Mouse (Mus musculus) CH12.LX (cell line): Measurements from ENCODE around the gene Fgfr3.

Experiments
- CHD1 ChIP-seq: IDR thresholded peaks from 2 replicates; pipeline ENCODE4 v1.6.1; 2012; ENCODE audit warnings: low read depth, low read length, improper control_type of control experiment, inconsistent platforms
- CHD2 ChIP-seq: IDR thresholded peaks from 2 replicates; pipeline ENCODE4 v1.6.1; 2011; ENCODE audit warnings: low read length, improper control_type of control experiment
- CTCF ChIP-seq, 2 experiments: IDR thresholded peaks in 1 of 2; conservative IDR thresholded peaks in 1 of 2; 2 replicates each; pipeline ENCODE4 v1.5.1; 2011 to 2012; ENCODE audit warnings: low read depth in 2 of 2, low read length in 2 of 2, improper control_type of control experiment in 1 of 2, inconsistent platforms in 1 of 2, mild to moderate bottlenecking in 1 of 2, moderate library complexity in 1 of 2
- HCFC1 ChIP-seq: IDR thresholded peaks from 2 replicates; pipeline ENCODE4 v1.6.1; 2012; ENCODE audit warnings: low read depth, mild to moderate bottlenecking, inconsistent platforms, low read length, improper control_type of control experiment
- MAX ChIP-seq: IDR thresholded peaks from 2 replicates; pipeline ENCODE4 v1.6.1; 2011; ENCODE audit warnings: low read length, improper control_type of control experiment
- MYC ChIP-seq: IDR thresholded peaks from 2 replicates; pipeline ENCODE4 v1.6.1; 2011; ENCODE audit warnings: low read depth, mild to moderate bottlenecking, improper control_type of control experiment, low read length

DNA sequence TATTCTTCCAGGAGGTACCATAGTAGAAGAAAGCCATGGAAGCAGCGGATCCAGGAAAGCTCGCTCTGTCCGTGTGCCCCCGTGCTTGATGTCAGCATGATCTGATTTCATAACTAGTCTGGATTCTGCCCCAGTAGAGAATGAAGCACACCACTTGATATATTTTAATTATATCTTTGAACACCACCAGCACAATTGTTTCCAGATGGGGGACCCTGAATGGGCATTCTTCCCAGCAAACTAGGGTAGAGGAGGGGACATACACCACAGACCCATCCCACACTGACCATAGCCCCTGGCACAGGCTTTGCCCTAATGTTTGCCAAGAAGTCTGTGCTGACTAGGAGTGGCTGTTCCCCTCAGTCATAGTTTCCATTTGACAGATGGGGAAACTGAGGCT lies 36.5 kb upstream of the Fgfr3 start:
- TF ChIP-seq CTCF (conservative IDR thresholded peaks at IDR 0.05 in 1 of 2, IDR thresholded peaks at IDR 0.05 in 1 of 2; ENCODE audit: low read depth in 2 of 2, low read length in 2 of 2) (no peak), HCFC1 (no peak), MYC (no peak), CHD2 (no peak), MAX (no peak), CHD1 (no peak)
